Mouse (Mus musculus): ENCODE data around the gene Fos. TPM values are rescaled to one million over a fixed set of nuclear protein-coding genes. Genes with fewer than 3 reads are reported as not detected.

Fos gene
- polyA plus RNA-seq, 1 experiment from 2014 or later = 5.7 TPM

DNA sequence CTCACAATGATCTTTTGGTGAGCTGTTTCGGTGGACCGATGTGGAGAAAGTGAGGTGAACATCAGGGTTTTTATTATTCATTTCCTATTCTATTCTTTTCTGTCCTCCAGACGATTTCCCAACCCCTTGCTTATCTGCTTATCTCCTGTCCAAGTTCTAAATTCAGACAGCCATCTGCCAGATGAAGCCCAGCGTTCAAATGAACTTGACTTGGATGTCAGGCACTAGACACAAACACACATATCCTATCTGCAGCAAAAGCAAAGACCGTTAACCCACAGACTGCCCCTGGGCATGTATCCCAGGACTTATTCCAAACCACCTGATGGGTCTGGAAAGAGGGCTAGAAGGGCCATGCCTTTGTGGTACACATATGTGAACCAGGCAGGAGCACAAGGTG lies 9.3 kb upstream of the Fos start:
- no peak overlapping the region for H3K27ac ChIP-seq
- H3K9ac ChIP-seq = no peak overlapping the region
- H3K4me2 ChIP-seq = no peak overlapping the region
- H3K36me3 ChIP-seq = no peaks in the 10 kb centered on the region
- H3K4me3 ChIP-seq = no peak overlapping the region
- H3K4me1 ChIP-seq = peaks cover 18% of the 10 kb centered on the region
- no peaks in the 10 kb centered on the region for H3K9me3 ChIP-seq
- 56% methylated on average over 5 of the region's 5 CpGs for WGBS
- ATAC-seq (ENCODE audit: borderline replicate concordance, extremely low read depth, low FRiP score, low TSS enrichment) = no peak
- no peaks in the 10 kb centered on the region for H3K27me3 ChIP-seq

DNA sequence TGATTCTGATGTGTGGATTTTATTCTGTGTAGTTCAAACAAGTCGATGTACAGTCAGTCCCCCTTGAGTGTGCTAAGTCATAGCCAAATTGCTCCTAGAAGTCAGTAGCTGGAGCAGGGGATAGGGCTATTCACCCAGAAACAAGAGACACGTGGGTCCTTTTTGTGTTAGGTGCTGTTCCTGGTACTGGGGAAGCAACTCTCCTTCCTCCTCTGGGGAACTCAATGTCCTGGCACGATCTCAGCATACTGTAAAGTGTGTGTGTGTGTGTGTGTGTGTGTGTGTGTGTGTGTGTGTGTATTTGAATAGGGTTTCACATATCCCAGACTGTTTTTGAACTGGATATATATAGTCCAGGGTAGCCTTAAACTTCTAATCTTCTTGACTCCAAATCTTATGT lies 8.8 kb upstream of the Fos start:
- no peak overlapping the region for H3K9ac ChIP-seq
- no peak overlapping the region for H3K27ac ChIP-seq
- peaks cover 18% of the 10 kb centered on the region for H3K4me1 ChIP-seq
- no peak overlapping the region for H3K4me2 ChIP-seq
- H3K36me3 ChIP-seq = no peaks in the 10 kb centered on the region
- H3K27me3 ChIP-seq = no peaks in the 10 kb centered on the region
- WGBS = 71% methylated on average over 3 of the region's 3 CpGs
- no peaks in the 10 kb centered on the region for H3K9me3 ChIP-seq
- no peak for ATAC-seq (ENCODE audit: borderline replicate concordance, extremely low read depth, low FRiP score, low TSS enrichment)
- no peak overlapping the region for H3K4me3 ChIP-seq

DNA sequence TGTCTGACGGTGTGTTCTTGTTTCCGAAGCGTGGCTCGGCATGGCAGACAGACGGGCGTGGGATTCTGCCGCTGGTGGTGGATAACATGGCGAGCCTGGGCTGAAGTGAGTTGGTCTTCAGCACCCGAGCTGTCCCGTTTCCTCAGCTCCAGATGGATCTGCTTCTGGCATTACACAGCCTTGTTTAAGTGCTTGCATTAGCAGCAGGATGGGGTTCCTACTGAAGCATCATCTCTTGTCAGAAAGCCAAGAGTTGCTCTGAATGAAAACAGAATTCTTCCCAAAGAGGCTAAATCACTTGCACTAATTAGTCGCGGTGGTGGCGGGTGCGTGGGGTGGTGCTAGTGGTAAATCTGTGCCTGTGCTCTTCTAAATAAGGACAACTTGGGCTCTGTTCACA lies 5.8 kb upstream of the Fos start:
- no peak overlapping the region for H3K4me2 ChIP-seq
- ATAC-seq (ENCODE audit: borderline replicate concordance, extremely low read depth, low FRiP score, low TSS enrichment) = no peak
- H3K4me1 ChIP-seq = peaks cover 16% of the 10 kb centered on the region
- H3K36me3 ChIP-seq = no peaks in the 10 kb centered on the region
- no peak overlapping the region for H3K27ac ChIP-seq
- no peak overlapping the region for H3K9ac ChIP-seq
- H3K9me3 ChIP-seq = no peaks in the 10 kb centered on the region
- 0 out of 2 replicates have a peak, but pooled peaks cover 3% of the 10 kb centered on the region for H3K27me3 ChIP-seq
- no peak overlapping the region for H3K4me3 ChIP-seq
- 72% methylated on average over 14 of the region's 14 CpGs for WGBS

DNA sequence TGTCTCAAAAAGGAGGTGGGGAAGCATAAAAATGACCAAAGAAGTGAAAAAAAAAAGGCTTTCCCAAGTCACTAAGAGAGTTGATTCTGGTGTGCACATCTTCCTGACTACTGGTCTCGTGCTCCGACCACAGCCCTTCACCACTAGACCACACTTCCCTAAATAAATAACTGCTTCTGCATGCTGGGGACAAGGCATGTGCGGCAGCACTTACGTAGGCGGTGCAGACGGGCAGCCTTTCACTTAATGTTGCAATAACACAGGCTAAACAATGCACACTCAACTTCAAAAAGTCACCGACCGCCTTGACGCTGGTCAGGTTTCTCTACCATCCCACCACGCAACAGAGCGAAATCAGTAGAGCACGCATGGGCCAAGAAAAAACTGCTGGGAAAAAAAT lies 5.0 kb upstream of the Fos start:
- Histone ChIP-seq H3K36me3 (no peaks in the 10 kb centered on the region), H3K27ac (no peak overlapping the region), H3K4me3 (no peak overlapping the region), H3K4me2 (no peak overlapping the region), H3K4me1 (peaks cover 18% of the 10 kb centered on the region), H3K9ac (no peak overlapping the region), H3K9me3 (no peaks in the 10 kb centered on the region), H3K27me3 (0 out of 2 replicates have a peak, but pooled peaks cover 3% of the 10 kb centered on the region)
- no peak for ATAC-seq (ENCODE audit: borderline replicate concordance, extremely low read depth, low FRiP score, low TSS enrichment)
- 77% methylated on average over 12 of the region's 12 CpGs for WGBS

DNA sequence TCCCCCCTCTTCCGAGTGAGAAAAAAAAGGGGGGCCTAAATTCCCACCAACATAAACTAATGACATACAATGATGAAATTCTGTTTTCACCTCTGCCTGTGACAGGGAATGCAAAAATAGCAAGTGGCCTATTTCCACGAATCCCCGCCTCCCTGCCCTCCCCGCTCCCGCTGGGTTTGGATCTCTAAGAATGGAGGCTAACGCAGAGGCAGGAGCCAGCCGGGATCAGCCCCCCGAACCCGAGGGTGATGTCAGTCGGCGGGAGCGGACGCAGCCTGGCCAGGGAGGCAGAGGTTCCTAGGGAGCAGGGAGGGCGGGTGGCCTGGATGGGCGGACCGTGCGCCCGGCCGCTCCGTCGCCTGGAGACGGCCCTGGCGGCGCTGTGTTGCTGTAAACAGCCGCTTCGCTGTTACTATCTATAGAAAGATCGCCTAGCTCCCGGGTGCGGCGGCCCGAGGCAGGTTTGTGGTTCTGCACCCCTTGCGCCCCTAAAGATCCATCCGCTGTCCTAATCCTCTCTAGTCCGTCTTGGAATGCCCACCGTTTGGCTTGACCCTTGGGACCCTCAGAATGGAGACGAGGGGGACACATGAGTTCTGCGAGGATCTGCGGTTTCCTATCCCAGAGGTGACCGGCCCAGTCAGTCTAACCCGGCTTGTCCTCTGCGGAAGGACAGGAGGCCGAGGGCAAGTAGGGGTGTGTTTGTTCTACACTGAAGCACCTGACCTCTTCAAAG lies 1.6 kb upstream of the Fos start:
- Histone ChIP-seq H3K4me3 (peak overlapping the region; percentile 63), H3K4me2 (peak overlapping the region; percentile 99), H3K27ac (peak overlapping the region; percentile 71), H3K9ac (peak overlapping the region; percentile 35), H3K27me3 (peaks cover 29% of the 10 kb centered on the region), H3K36me3 (no peaks in the 10 kb centered on the region), H3K4me1 (peaks cover 32% of the 10 kb centered on the region), H3K9me3 (no peaks in the 10 kb centered on the region)
- WGBS = under 1% methylated on average over 41 of the region's 42 CpGs
- ATAC-seq (ENCODE audit: borderline replicate concordance, extremely low read depth, low FRiP score, low TSS enrichment) = peak; percentile 80

DNA sequence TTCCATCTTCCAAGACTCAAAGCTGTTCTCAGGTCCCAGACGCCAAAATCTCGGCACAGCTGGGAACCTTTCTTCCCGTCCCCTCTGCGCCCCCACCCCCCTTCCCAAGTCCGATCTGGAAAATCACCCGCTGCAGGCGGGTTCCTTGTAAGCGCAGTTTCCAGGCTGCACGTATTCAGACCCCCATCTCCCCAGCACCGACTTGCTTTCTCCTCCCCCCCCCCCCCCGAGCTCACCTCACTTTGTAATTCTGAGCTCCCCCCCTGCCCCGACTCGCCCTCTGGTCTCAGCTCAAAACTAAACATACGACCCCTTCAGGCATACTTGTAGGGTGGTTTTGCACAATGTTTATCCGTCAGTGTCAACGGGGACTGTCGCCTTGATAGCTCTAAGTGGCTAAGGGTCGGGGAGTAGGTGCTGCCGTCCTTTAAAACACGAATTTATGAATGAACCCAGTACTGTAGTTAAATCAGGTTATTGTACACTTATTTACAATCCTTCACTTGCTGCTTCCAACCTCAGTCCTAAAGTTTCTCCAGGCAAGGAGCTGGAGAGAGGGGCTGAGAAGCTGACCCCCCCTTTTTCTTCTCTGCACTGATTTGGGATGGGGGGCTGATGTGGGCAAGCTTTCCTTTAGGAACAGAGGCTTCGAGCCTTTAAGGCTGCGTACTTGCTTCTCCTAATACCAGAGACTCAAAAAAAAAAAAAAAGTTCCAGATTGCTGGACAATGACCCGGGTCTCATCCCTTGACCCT lies 857 bp upstream of the Fos start:
- peaks cover 32% of the 10 kb centered on the region for H3K4me1 ChIP-seq
- H3K27me3 ChIP-seq = peaks cover 29% of the 10 kb centered on the region
- ATAC-seq (ENCODE audit: borderline replicate concordance, extremely low read depth, low FRiP score, low TSS enrichment) = no peak
- no peaks in the 10 kb centered on the region for H3K36me3 ChIP-seq
- peak overlapping the region; percentile 71 for H3K27ac ChIP-seq
- H3K9me3 ChIP-seq = no peaks in the 10 kb centered on the region
- H3K4me3 ChIP-seq = peak overlapping the region; percentile 63
- H3K9ac ChIP-seq = peak overlapping the region; percentile 35
- H3K4me2 ChIP-seq = peak overlapping the region; percentile 99
- under 1% methylated on average over 22 of the region's 23 CpGs for WGBS

DNA sequence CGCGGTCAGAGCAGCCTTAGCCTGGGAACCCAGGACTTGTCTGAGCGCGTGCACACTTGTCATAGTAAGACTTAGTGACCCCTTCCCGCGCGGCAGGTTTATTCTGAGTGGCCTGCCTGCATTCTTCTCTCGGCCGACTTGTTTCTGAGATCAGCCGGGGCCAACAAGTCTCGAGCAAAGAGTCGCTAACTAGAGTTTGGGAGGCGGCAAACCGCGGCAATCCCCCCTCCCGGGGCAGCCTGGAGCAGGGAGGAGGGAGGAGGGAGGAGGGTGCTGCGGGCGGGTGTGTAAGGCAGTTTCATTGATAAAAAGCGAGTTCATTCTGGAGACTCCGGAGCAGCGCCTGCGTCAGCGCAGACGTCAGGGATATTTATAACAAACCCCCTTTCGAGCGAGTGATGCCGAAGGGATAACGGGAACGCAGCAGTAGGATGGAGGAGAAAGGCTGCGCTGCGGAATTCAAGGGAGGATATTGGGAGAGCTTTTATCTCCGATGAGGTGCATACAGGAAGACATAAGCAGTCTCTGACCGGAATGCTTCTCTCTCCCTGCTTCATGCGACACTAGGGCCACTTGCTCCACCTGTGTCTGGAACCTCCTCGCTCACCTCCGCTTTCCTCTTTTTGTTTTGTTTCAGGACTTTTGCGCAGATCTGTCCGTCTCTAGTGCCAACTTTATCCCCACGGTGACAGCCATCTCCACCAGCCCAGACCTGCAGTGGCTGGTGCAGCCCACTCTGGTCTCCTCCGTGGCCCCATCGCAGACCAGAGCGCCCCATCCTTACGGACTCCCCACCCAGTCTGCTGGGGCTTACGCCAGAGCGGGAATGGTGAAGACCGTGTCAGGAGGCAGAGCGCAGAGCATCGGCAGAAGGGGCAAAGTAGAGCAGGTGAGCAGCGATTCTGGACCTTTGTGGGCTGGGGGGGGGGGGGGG lies 875 bp downstream of the Fos start:
- peak overlapping the region; percentile 99 for H3K4me2 ChIP-seq
- peak overlapping the region; percentile 71 for H3K27ac ChIP-seq
- H3K9ac ChIP-seq = peak overlapping the region; percentile 48
- H3K9me3 ChIP-seq = no peaks in the 10 kb centered on the region
- peaks cover 36% of the 10 kb centered on the region for H3K4me1 ChIP-seq
- H3K36me3 ChIP-seq = no peaks in the 10 kb centered on the region
- ATAC-seq (ENCODE audit: borderline replicate concordance, extremely low read depth, low FRiP score, low TSS enrichment) = peak; percentile 8; the same call in 1 of the 2 replicates
- peaks cover 29% of the 10 kb centered on the region for H3K27me3 ChIP-seq
- under 1% methylated on average over 49 of the region's 49 CpGs for WGBS
- H3K4me3 ChIP-seq = peak overlapping the region; percentile 63

DNA sequence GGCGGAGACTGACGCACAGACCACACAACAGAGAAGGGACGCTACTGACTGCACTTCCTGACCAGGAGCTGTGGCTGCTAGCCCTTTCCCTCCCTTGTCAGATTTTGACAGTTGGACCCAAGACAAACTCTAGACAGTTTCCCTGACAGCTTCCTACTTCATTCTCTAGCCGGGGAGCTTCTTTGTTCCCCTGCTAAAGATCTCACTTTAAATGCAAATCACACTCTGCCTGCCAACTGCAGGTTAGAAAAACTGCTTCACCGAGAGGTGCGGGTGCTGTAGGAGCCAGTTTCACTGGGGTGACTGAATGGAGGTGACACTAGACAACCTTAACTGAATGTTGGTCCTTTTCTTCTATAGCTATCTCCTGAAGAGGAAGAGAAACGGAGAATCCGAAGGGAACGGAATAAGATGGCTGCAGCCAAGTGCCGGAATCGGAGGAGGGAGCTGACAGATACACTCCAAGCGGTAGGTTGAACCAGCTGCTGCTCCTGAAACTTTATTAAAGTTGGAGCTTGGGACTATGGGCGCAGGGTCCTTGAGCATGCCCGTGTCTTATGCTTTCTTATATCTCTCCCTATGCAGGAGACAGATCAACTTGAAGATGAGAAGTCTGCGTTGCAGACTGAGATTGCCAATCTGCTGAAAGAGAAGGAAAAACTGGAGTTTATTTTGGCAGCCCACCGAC lies 1.7 kb downstream of the Fos start:
- 17% methylated on average over 15 of the region's 16 CpGs for WGBS
- Histone ChIP-seq H3K4me2 (peak overlapping the region; percentile 99), H3K4me1 (peaks cover 36% of the 10 kb centered on the region), H3K36me3 (no peaks in the 10 kb centered on the region), H3K9me3 (no peaks in the 10 kb centered on the region), H3K27me3 (peaks cover 29% of the 10 kb centered on the region), H3K4me3 (peak overlapping the region; percentile 63), H3K9ac (no peak overlapping the region), H3K27ac (no peak overlapping the region)
- no peak for ATAC-seq (ENCODE audit: borderline replicate concordance, extremely low read depth, low FRiP score, low TSS enrichment)

DNA sequence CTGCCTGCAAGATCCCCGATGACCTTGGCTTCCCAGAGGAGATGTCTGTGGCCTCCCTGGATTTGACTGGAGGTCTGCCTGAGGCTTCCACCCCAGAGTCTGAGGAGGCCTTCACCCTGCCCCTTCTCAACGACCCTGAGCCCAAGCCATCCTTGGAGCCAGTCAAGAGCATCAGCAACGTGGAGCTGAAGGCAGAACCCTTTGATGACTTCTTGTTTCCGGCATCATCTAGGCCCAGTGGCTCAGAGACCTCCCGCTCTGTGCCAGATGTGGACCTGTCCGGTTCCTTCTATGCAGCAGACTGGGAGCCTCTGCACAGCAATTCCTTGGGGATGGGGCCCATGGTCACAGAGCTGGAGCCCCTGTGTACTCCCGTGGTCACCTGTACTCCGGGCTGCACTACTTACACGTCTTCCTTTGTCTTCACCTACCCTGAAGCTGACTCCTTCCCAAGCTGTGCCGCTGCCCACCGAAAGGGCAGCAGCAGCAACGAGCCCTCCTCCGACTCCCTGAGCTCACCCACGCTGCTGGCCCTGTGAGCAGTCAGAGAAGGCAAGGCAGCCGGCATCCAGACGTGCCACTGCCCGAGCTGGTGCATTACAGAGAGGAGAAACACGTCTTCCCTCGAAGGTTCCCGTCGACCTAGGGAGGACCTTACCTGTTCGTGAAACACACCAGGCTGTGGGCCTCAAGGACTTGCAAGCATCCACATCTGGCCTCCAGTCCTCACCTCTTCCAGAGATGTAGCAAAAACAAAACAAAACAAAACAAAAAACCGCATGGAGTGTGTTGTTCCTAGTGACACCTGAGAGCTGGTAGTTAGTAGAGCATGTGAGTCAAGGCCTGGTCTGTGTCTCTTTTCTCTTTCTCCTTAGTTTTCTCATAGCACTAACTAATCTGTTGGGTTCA lies 2.5 kb downstream of the Fos start:
- H3K27ac ChIP-seq = no peak overlapping the region
- H3K9ac ChIP-seq = no peak overlapping the region
- no peak overlapping the region for H3K4me3 ChIP-seq

DNA sequence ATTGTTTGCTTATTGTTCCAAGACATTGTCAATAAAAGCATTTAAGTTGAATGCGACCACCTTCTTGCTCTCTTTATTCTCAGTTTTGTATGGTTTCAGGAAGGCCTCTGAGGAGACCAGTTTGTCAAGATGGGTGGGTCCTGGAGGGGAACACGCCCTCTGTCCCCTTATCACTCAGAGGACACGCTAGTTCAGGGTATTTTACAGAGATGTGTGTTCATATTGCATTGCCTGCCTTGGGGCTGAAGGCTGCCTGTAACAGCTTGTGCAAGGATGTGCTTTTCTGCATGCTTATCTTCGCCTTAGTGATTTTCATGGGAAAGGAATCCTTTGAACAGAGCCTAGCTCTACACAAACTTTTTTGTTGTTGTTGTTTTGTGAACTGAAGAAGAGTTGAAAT lies 3.5 kb downstream of the Fos start:
- ATAC-seq (ENCODE audit: borderline replicate concordance, extremely low read depth, low FRiP score, low TSS enrichment) = no peak
- no peak overlapping the region for H3K9ac ChIP-seq
- 70% methylated on average over 4 of the region's 4 CpGs for WGBS
- peaks cover 26% of the 10 kb centered on the region for H3K27me3 ChIP-seq
- H3K4me3 ChIP-seq = no peak overlapping the region
- H3K4me2 ChIP-seq = no peak overlapping the region
- H3K36me3 ChIP-seq = no peaks in the 10 kb centered on the region
- H3K4me1 ChIP-seq = peaks cover 28% of the 10 kb centered on the region
- H3K27ac ChIP-seq = no peak overlapping the region
- no peaks in the 10 kb centered on the region for H3K9me3 ChIP-seq

More for the DNA sequence above, 2.5 kb downstream of the Fos start:
- WGBS = 53% methylated on average over 23 of the region's 23 CpGs
- 0 out of 2 replicates have a peak overlapping the region, but pooled peaks have one; percentile 99 for H3K4me2 ChIP-seq
- H3K4me1 ChIP-seq = peaks cover 36% of the 10 kb centered on the region
- ATAC-seq (ENCODE audit: borderline replicate concordance, extremely low read depth, low FRiP score, low TSS enrichment) = no peak
- no peaks in the 10 kb centered on the region for H3K36me3 ChIP-seq
- H3K9me3 ChIP-seq = no peaks in the 10 kb centered on the region
- H3K27me3 ChIP-seq = peaks cover 28% of the 10 kb centered on the region
